Mouse (Mus musculus) bone marrow macrophage, adult 2 months (primary cell): ENCODE data around the gene Schip1.

ENCODE experiments used
- CTCF ChIP-seq: IDR thresholded peaks from 2 replicates; pipeline ENCODE4 v1.5.1; 2012; ENCODE audit warnings: low read depth, mild to moderate bottlenecking, low read length, moderate library complexity
- POLR2A ChIP-seq: IDR thresholded peaks from 2 replicates; pipeline ENCODE4 v1.6.1; 2012; ENCODE audit warnings: mild to moderate bottlenecking, low read depth, low read length, borderline replicate concordance

GRCm38 (mm10) chr3:68271457-68271856, 206.9 kb downstream of the Schip1 start:
- no peak for TF ChIP-seq CTCF
- TF ChIP-seq POLR2A = no peak
